Mouse (Mus musculus): ENCODE data around the gene Mfap1b. TPM values are rescaled to one million over a fixed set of nuclear protein-coding genes. Genes with fewer than 3 reads are reported as not detected.

The Mfap1b gene
- total RNA-seq, 2 experiments from 2014 or later: 24.2 to 27.6 TPM

DNA sequence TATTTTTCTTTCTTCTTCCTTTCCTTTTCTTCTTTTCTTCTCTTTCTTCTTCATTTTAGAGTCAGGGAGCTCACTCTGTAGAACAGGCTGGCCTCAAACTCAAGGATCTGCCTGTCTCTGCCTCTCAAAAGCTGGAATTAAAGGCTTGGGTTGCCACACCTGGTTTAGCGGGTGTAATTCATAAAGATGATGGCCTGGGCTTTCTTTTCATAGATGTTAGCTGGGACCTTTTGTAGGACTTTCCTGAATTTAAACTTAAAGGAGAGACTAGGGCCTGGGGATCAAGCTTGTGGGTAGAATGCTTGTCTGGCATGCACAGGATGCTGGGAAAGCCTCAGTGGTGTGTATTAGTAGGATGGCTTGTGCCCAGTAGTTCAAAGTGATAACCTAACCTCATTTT is 29.7 kb downstream of the Mfap1b start, which contains the start of gene Ell3:
TSS of gene Ell3 (minus strand) at position 101 of the 400 bp plus-strand sequence.
- peak within 1 kb of the TSS; percentile 82 for H3K4me3 ChIP-seq
- intact Hi-C loops (cut with DNase I): no loop called here
- no peak for TF ChIP-seq CTCF (IDR thresholded peaks at IDR 0.05)

DNA sequence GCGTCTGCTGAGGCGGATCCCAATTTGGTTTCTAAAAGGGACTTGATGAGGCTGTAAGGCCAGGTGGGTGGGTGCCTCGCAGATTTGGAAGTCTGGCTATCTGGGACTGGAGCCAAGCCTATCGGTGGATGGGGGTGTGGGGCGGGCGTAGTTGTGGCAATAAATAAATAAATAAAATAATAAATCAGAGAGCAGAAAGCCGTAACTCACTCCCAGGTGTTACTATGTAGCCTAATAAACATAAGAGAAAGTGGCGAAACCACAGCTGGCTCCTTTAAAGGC is 30.9 kb downstream of the Mfap1b start:
- no peak for TF ChIP-seq CTCF (IDR thresholded peaks at IDR 0.05)
- peak overlapping the region; percentile 48 for H3K27ac ChIP-seq
- DNase-seq: peak; percentile 25
- H3K4me3 ChIP-seq: peak overlapping the region; percentile 82
- intact Hi-C loops (cut with DNase I): no loop called here

More for the DNA sequence above, 29.7 kb downstream of the Mfap1b start, which contains the start of gene Ell3:
- no peak within 1 kb of the TSS for H3K27ac ChIP-seq
- DNase-seq: no peak

DNA sequence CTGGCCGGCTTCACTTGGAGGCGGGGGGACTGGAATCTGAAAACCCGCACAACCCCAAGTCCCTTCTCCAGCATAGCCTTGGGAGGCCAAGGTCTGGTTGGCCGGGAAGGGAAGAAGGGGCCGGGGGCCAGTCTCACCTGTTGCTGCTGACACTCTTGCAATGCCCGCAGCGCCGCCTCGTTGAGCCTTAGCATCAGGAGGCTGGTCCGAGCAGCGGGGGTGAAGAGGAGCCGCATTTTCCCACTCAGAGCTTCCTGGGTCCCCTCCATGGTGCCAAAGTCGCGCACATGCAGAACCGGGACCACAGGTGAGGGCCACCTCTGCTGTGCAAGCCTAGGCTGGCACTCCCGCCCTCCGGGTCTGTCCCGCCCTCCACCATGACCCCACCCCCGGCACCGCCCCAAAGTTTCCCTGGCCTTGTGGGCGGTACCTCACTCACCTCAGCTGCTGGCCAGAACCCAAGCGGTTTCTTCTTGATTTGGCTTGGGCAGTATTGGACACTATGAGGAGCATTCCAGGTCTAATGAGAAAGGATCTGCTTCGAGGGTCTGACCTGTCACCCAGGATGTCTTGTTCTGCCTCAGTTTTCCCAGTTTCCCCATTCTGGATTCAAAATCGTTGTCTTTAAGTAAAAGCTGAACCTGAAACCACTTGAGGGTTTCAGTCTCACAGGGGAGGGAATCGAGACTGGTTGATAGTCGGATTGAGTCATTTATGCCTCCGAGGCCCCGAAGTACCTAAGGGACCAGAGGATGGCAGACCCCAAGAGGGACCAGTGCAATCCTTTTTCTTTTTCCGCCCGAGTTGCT is 31.4 kb downstream of the Mfap1b start:
- intact Hi-C loops (cut with DNase I): no loop called here
- H3K4me3 ChIP-seq: peak overlapping the region; percentile 82
- peak; percentile 77 for DNase-seq
- peak overlapping the region; percentile 48 for H3K27ac ChIP-seq
- TF ChIP-seq CTCF (IDR thresholded peaks at IDR 0.05): no peak

DNA sequence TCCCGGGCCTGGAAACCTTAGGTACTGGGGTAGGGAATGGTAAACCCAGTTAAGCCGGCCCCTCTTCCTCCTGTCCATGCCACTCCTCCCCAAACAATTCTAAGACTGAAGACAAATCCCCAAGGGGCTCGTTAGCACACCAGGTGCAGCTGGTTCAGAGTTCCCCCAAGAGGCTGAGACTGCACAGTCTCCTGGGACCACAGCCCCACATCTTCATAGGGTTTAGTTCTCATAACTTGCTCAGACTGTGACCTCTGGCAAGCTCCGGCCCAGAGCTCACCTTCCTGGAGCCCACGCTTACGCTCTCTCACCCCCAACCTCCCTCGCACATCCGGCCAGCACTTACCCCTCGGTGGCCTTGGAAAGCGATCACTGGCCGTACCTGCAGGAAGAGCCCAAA is 32.1 kb downstream of the Mfap1b start:
- H3K27ac ChIP-seq: no peak overlapping the region
- peak overlapping the region; percentile 82 for H3K4me3 ChIP-seq
- no peak for TF ChIP-seq CTCF (IDR thresholded peaks at IDR 0.05)
- no peak for DNase-seq
- intact Hi-C loops (cut with DNase I): no loop called here

DNA sequence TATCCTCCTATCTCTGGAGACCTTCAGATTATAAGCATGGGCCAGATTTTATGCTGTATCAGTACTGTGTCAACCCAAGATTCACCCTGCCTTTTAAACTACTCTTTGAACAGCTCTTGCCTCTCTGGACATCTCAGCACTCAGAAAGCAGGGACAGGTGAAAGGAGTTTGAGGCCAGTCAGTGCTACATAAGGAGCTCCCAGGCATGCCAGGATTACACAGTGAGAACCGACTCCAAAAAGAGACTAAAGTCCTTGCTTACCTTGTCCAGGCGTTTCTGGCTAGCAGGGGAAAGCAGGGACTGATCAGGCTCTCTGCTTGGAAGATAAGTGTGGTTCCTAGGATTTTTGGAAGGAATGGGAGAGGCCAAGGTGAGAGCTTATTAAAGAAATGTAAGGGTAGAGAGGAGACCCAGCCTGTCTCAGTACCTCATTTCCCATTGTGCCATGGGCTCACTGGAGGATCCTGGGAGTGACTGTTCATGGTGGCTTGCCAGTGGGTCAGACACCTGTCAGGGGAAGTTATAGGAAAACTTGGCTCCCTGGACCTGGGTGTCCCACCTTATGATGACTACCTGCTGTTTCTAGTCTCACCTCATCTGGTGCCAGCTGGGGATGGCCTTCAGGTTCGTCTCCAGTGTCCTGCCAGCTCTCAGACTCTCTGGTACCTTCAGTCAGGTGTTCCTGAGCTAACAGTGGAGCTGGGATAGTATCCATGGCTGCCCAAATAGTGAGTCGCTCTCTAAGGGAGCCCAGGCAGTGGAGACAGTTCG is 32.8 kb downstream of the Mfap1b start:
- intact Hi-C loops (cut with DNase I): no loop called here
- Histone ChIP-seq H3K27ac (no peak overlapping the region), H3K4me3 (no peak overlapping the region)
- DNase-seq: no peak
- TF ChIP-seq CTCF (IDR thresholded peaks at IDR 0.05): no peak

DNA sequence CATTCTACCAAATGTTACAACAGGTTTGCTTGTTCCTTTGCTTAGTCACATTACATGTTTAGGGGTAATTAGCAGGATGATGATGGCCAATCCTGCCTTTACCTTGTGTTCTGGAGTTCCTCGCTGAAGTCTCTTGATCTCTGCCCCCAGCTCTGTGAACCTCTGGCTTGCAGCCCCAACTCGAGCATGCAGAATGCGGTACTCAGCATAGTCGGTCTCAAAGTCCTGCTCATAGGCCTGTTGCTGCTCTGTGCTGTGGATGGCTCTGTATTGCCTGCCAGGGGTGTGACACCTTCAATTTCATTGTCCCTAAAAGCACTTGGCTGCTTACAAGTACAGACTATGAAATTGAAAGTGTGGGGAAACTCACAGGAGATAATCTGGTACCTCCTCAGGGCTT is 34.1 kb downstream of the Mfap1b start:
- intact Hi-C loops (cut with DNase I): no loop called here
- Histone ChIP-seq H3K4me3 (no peak overlapping the region), H3K27ac (no peak overlapping the region)
- no peak for TF ChIP-seq CTCF (IDR thresholded peaks at IDR 0.05)
- no peak for DNase-seq

DNA sequence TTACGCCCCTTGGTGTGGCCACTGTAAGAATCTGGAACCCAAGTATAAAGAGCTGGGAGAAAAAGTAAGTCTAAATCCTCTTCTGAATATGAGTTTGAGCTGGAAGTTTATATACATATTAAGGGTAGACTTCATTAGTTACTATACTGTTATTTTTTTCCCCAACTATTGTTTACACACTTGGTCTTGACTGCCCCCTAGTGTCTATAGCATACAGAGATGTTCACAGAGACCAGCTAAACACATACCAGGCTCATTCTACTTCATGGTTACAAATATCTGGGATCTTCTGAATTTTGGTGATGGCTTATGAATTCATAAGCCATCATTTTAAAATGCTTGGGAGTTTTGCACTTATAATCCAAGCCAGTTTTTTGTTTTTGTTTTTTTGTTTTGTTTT is 39.0 kb downstream of the Mfap1b start:
- Histone ChIP-seq H3K27ac (no peak overlapping the region), H3K4me3 (no peak overlapping the region)
- intact Hi-C loops (cut with DNase I): no loop called here
- peak; percentile 69 for TF ChIP-seq CTCF (IDR thresholded peaks at IDR 0.05)
- no peak for DNase-seq

DNA sequence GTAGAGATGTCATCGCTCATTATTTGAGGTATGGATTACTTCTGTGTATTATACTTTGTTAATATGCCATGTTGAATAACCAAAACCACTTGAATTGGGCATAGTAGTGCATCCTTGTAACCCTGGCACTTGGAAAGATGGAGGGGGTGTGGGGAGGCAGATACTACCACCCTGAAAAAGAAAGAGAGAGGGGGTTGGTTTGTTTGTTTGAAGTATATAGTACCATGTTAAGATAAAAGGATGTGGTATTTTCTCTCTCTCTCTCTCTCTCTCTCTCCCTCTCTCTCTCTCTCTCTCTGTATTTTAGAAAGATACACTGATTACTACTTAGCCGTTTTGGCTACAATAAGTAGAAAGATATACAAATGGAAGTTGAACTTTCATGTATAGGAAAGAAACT is 48.0 kb downstream of the Mfap1b start:
- no peak for DNase-seq
- H3K27ac ChIP-seq: no peak overlapping the region
- intact Hi-C loops (cut with DNase I): no loop called here
- no peak for TF ChIP-seq CTCF (IDR thresholded peaks at IDR 0.05)
- H3K4me3 ChIP-seq: no peak overlapping the region

DNA sequence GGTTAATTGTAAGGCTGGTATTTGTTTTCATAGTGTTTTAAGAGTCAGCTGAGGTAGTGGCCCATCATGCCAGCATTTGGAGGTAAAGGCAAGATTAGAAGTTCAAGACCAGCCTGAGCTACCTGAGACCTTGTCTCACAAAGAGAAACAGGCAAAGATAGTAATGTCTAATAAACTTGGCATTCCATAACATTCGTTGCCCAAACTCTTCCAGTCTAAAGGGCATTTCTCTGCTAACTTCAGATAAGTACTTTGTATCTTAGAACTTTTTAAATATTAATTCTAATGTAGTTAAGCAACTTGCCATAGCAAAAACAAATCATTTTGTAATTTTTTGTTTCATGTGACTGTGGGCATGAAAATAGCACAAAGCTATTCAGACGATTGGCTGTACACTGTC is 50.7 kb downstream of the Mfap1b start:
- DNase-seq: no peak
- intact Hi-C loops (cut with DNase I): no loop called here
- Histone ChIP-seq H3K4me3 (no peak overlapping the region), H3K27ac (no peak overlapping the region)
- TF ChIP-seq CTCF (IDR thresholded peaks at IDR 0.05): no peak

DNA sequence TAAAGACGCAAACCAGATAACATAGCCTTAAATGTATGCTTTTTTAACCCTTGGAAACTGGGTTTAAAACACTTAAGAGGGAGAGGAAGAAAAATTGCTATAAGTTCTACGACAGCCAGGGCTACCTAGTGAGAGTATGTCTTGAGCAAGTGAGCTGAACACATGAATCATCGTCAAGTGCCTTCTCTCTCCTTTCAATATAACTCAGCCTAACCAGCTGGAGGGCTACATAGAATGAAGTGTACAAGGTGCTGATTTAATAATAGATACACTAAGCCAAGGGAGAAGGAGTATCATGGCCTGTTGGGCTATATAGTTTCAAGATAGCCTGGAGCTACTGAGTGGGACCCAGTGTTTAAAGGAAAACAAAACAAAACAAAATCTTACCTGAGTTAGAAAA is 55.4 kb downstream of the Mfap1b start:
- intact Hi-C loops (cut with DNase I): no loop called here
- Histone ChIP-seq H3K4me3 (no peak overlapping the region), H3K27ac (no peak overlapping the region)
- no peak for DNase-seq
- TF ChIP-seq CTCF (IDR thresholded peaks at IDR 0.05): no peak

DNA sequence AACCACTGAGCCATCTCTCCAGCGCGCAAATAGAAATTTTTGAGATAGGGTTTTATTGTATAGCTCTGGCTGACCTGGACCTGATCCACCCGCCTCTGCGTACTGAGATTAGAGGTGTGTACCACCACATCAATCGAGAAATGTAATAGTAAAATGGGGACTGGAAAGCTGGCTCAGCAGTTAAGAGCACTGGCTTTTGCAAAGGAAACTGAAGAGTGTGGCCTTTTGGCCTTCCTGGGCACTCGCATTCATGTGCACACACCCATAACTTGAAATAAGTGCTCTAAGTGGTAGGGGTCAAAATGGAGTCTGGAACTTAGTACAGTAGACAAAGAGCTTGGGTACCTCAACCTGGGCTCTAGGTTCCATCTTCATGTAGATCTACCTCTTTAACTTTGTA is 57.5 kb downstream of the Mfap1b start:
- Histone ChIP-seq H3K27ac (no peak overlapping the region; the same call in 1 of the 2 replicates), H3K4me3 (peak overlapping the region; percentile 86)
- intact Hi-C loops (cut with DNase I): loop anchor here (2.0 kb wide), 1 partner anchor 30 kb away; no protein-coding TSS in a partner anchor
- no peak for DNase-seq
- no peak for TF ChIP-seq CTCF (IDR thresholded peaks at IDR 0.05)

DNA sequence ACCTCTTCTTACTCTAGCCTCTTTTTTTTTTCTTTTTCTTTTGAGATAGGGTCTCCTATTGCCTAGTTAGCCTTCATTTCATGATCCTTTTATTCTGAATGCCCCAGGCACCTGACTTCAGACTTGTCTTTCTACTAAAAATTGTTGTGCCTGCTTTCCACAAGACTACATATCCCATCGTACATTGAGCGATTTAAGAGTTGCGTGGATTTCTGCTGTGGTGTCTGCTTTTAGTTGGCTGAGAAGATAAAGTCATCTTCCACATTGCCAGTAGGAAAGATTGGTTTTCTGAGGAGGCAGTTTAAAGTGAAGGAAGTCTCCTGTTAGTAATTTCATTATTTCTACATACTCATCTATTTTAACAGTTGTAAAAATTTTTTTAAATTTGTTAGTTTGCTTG is 58.3 kb downstream of the Mfap1b start:
- DNase-seq: no peak
- H3K4me3 ChIP-seq: peak overlapping the region; percentile 86
- intact Hi-C loops (cut with DNase I): no loop called here
- TF ChIP-seq CTCF (IDR thresholded peaks at IDR 0.05): no peak
- H3K27ac ChIP-seq: peak overlapping the region; percentile 100; the same call in 1 of the 2 replicates

DNA sequence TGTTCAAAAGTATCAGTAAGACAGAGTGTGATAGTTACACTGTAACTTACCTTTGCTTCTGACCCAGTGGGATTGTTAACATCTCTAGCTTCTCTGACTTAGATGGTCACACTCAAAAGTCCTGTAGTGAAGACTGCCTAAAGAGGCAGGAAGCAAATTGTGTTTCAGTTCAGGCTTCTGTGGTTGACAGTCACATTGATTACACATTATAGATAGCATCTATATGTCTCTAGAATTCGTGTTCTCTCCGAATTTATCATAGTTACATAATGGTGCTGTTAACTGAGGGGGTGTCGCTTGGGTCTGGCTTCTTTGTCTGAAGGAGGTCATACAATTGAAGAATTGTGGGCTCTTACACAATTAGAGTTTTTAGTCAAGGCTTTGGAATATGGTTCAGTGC is 58.8 kb downstream of the Mfap1b start:
- intact Hi-C loops (cut with DNase I): no loop called here
- DNase-seq: no peak
- Histone ChIP-seq H3K27ac (peak overlapping the region; percentile 100), H3K4me3 (peak overlapping the region; percentile 86)
- TF ChIP-seq CTCF (IDR thresholded peaks at IDR 0.05): no peak
